10 mouse cellular contexts compared by ENCODE assay signal in the genomic region with DNA sequence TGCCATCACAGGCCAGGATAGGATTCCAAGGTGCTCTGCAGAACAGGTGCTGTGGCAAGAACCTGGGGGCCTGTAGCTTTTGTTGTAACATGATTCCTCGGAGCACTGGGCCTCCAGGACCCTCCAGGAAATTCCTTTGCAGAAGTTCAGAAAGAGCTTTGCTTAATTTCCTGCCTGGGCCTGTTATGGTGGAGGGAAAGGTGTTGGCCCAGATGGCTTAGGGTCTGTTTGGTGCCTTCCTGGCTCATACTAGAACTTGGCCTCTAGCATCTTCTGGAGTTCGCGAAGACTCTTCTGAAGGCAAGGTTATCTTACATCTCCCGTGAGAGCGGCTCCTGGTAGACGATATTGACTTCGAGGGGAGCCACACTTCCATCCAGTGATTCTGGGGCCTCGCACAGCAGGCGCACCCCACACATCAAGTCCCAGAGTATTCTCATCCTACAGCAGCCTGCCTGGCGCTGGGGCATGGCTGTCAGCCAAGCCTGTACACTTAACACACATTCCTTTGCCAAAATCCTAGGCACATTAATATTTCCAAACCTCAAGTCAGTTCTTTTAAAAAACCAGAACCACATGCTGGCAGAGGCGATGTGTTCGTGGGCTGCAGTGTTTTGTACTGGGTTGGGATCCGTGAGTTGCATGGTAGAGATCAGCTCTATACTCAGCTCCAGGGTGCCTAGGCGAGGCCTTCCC. TPM values are rescaled to one million over a fixed set of nuclear protein-coding genes. Genes with fewer than 3 reads are reported as not detected.
DNase-seq lines count a peak whose midpoint lies in the region; ATAC-seq lines count a peak whose summit lies in the region.
"Had no signal": no experiment of that assay in that cellular context is flagged by ENCODE, and none has a peak within 500 bp of the region (broad histone marks: within the 10 kb centered on the region; RNA-seq: fewer than 3 reads in every experiment).

No protein-coding gene starts in this region.

- H3K9me3 ChIP-seq in limb, embryonic 15.5 days, result no peaks in the 10 kb centered on the region
- H3K9me3 ChIP-seq in hindbrain, embryonic 14.5 days (ENCODE audit: control insufficient read depth, low read length), result no peaks in the 10 kb centered on the region
- H3K9me3 ChIP-seq: liver, embryonic 15.5 days had no signal

- DNase-seq in adrenal gland, adult 2 months, result peak; percentile 15
- DNase-seq in adrenal gland, adult 18-20 months (ENCODE audit: low spot score in 2 of 2), result no peak
- peak; percentile 40 to 75 for DNase-seq in left cerebral cortex, adult 18-20 months (ENCODE audit: low spot score in 2 of 2)
- no peak for DNase-seq in left cerebral cortex, postnatal 10 days (ENCODE audit: extremely low spot score in 1 of 2, low spot score in 2 of 2)
- DNase-seq in frontal cortex, postnatal 36 days (ENCODE audit: low spot score in 2 of 2), result peak; percentile 58 to 78
- no peak for DNase-seq in cerebellum, postnatal 10 days
- no peak for DNase-seq in hindbrain, embryonic 14.5 days (ENCODE audit: low spot score)
- DNase-seq: cerebellum, adult 11-12 months had no signal

- H3K4me2 ChIP-seq in limb, embryonic 15.5 days, result no peak overlapping the region
- H3K4me2 ChIP-seq in hindbrain, embryonic 14.5 days (replicated peaks), result no peak overlapping the region
- H3K4me2 ChIP-seq: liver, embryonic 15.5 days had no signal

- no peak overlapping the region for H3K9ac ChIP-seq in limb, embryonic 15.5 days
- H3K9ac ChIP-seq in hindbrain, embryonic 14.5 days, result no peak overlapping the region
- H3K9ac ChIP-seq: liver, embryonic 15.5 days had no signal

- 18% methylated on average over 14 of the region's 14 CpGs for WGBS in limb, embryonic 15.5 days
- WGBS in hindbrain, embryonic 14.5 days, result 79% methylated on average over 14 of the region's 14 CpGs

- peaks cover 46% of the 10 kb centered on the region for H3K4me1 ChIP-seq in limb, embryonic 15.5 days
- no peaks in the 10 kb centered on the region for H3K4me1 ChIP-seq in hindbrain, embryonic 14.5 days (replicated peaks; ENCODE audit: control insufficient read depth, insufficient read depth, low read length)

- H3K36me3 ChIP-seq in limb, embryonic 15.5 days, result no peaks in the 10 kb centered on the region
- no peaks in the 10 kb centered on the region for H3K36me3 ChIP-seq in hindbrain, embryonic 14.5 days (replicated peaks; ENCODE audit: control insufficient read depth, insufficient read depth)
- H3K36me3 ChIP-seq: liver, embryonic 15.5 days had no signal

- no peak overlapping the region for H3K4me3 ChIP-seq in limb, embryonic 15.5 days
- no peak overlapping the region for H3K4me3 ChIP-seq in hindbrain, embryonic 14.5 days (replicated peaks; ENCODE audit: low read length)
- H3K4me3 ChIP-seq: liver, embryonic 15.5 days had no signal

- intact Hi-C loops in left cerebral cortex, postnatal 10 days (cut with DNase I), result no loop called here

- H3K27ac ChIP-seq in limb, embryonic 15.5 days, result peak overlapping the region; percentile 84
- no peak overlapping the region for H3K27ac ChIP-seq in hindbrain, embryonic 14.5 days
- H3K27ac ChIP-seq: liver, embryonic 15.5 days had no signal

- ATAC-seq in limb, embryonic 15.5 days (ENCODE audit: insufficient number of reproducible peaks, low FRiP score, low TSS enrichment, low read depth), result peak; percentile 75
- ATAC-seq in hindbrain, embryonic 14.5 days (ENCODE audit: low FRiP score), result no peak

- no peaks in the 10 kb centered on the region for H3K27me3 ChIP-seq in limb, embryonic 15.5 days
- no peaks in the 10 kb centered on the region for H3K27me3 ChIP-seq in hindbrain, embryonic 14.5 days (ENCODE audit: control insufficient read depth, insufficient read depth, low read length)
- H3K27me3 ChIP-seq: liver, embryonic 15.5 days had no signal

RNA-seq across cellular contexts. Expression of gene Cxcl14, which starts 54.5 kb away (rescaled TPM):
- 10 to 100 TPM; 49.3 to 65.0 TPM for total RNA-seq in adrenal gland, adult 2 months (2021)
- 55.9 and 59.6 TPM in 2 replicates for polyA plus RNA-seq in adrenal gland, adult 2 months (2012; rRNA removed)
- total RNA-seq in adrenal gland, adult 18-20 months (2021), result 10 to 100 TPM; 60.1 to 60.7 TPM
- total RNA-seq in left cerebral cortex, adult 18-20 months (2021), result 100 to 1,000 TPM; 140 to 160 TPM
- 100 to 1,000 TPM in 1 of 2 experiments, 10 to 100 TPM in 1; 99.1 to 109 TPM for total RNA-seq in left cerebral cortex, postnatal 10 days (2021)
- polyA plus RNA-seq in limb, embryonic 15.5 days (2015; fragmentation: Nextera tagmentation; extraction: Ambion mirVana), result 624 and 644 TPM in 2 replicates
- polyA plus RNA-seq in hindbrain, embryonic 14.5 days (2014; fragmentation: Nextera tagmentation; extraction: Ambion mirVana), result 2.2 and 5.8 TPM in 2 replicates

Comparison
In these comparisons a context has a peak if more than half of its experiments do, and no peak if none do; other contexts are left out.
1. DNase-seq: peak in adrenal gland, adult 2 months (single experiment), left cerebral cortex, adult 18-20 months (2 of 2) and frontal cortex, postnatal 36 days (2 of 2); none in adrenal gland, adult 18-20 months (0 of 2), left cerebral cortex, postnatal 10 days (0 of 2), cerebellum, postnatal 10 days (0 of 2) and hindbrain, embryonic 14.5 days (single experiment).